Mouse (Mus musculus): ENCODE data around the gene Kcnq4. TPM values are rescaled to one million over a fixed set of nuclear protein-coding genes. Genes with fewer than 3 reads are reported as not detected.

Gene Kcnq4
- 15.5 and 16.7 TPM in 2 replicates for polyA plus RNA-seq (2012; rRNA removed)

DNA sequence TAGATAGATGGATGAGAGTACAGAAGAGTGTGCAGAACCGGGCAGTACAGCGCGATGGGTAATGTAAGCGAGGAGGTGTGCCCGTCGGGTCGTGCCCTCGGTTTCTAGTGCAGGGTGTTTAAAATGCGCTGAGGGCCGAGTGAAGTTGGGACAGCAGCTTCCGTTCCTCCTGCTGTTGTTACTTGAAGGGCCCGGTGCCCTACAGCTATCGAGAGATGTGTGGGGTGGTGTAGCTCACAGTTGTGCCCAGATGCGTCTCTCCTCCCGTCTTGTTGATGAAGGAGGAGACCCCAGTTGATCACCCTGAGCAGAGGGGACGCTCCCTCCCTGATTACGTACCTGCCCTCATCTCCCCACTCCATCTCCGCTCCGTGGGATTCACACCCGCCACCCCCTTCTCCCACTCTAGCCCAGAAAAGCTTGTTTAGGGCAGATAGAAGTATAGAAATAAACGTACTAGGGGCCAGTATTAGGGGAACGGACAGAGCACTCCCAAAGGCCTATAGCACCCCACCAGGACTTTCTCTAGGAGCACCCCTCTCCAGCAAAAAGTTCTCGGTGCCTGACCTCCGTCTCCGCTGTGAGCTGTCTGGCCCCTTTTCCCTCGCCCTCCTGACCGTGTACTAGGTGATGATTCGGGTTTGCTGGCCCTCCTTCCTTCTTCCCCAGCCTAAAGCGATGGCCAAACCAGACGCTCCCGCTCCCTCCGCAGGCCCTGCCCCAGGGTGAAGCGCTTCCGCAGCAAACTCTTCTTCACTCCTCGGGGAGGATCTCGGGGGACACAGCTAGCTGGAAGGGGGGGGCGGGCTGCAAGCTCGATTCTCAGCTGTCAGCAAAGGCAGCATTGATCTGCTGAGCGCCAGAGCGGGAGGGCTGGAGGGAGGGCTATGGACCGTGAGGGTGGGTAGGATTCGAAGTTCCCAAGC lies at the start of gene Kcnq4:
Gene Kcnq4 (minus strand): TSS at position 672 of the 926 bp plus-strand sequence.

DNA sequence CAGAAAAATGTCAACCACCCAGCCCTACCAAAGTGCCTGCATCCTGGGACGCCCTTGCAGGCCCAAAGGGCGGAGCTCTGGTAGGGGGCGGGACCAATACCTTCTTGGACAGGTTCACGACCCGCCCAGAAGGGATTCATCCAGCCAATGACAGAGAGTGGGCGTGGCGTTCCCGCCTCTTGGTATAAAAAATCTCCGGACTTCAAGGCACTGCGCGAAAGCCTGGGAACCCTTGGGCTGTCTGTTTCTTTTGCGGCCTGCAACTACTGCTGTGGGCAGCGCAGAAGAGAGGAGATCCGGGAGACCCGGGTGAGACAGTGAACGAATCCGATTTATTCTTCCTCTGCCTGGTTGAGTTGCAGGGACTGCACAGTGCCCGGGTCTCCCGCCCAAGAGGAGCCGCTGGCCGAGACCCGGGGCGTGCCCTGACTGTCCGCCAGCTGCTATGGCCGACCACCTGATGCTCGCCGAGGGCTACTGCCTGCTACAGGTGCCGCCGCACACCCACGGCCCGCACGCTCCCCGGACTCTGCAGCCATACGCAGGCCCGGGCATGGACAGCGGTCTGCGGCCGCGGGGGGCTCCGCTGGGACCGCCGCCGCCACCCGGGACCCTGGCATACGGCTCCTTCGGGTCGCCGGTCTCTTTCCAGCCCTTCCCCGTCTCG lies 81.9 kb downstream of the Kcnq4 start, which contains the start of gene Cited4:
Gene Cited4 (plus strand): TSS at position 215 of the 667 bp plus-strand sequence.

Other genes with a start within 250 kb of the Kcnq4 start
- gene Slfnl1, start 216.4 kb downstream of the Kcnq4 start, polyA plus RNA-seq (2012; rRNA removed) = 0.14 and 0.21 TPM in 2 replicates
- gene Ctps, start 178.3 kb downstream of the Kcnq4 start, polyA plus RNA-seq (2012; rRNA removed) = 11.4 and 15.6 TPM in 2 replicates
- gene Gm8439, start 159.9 kb downstream of the Kcnq4 start, polyA plus RNA-seq (2012; rRNA removed) = not detected in 2 replicates
- 205 and 324 TPM in 2 replicates for gene Cited4, start 82.0 kb downstream of the Kcnq4 start, polyA plus RNA-seq (2012; rRNA removed)
- gene Nfyc, start 83.0 kb upstream of the Kcnq4 start, polyA plus RNA-seq (2012; rRNA removed) = 245 and 406 TPM in 2 replicates
- 2.0 and 2.1 TPM in 2 replicates for gene Rims3, start 106.2 kb upstream of the Kcnq4 start, polyA plus RNA-seq (2012; rRNA removed)
- gene Exo5, start 176.4 kb upstream of the Kcnq4 start, polyA plus RNA-seq (2012; rRNA removed) = 4.5 and 4.9 TPM in 2 replicates
- gene Zfp69, start 203.1 kb upstream of the Kcnq4 start, polyA plus RNA-seq (2012; rRNA removed) = 2.3 and 2.5 TPM in 2 replicates